Mouse (Mus musculus): Measurements from ENCODE around the gene Epdr1.
A peak's percentile ranks its signal among the peaks of the same experiment; 100 is the strongest.

GRCm38 (mm10) chr13:19619216-19619927 lies at the start of gene Epdr1:
- peak; percentile 24; the same call in 1 of the 2 replicates for TF ChIP-seq CTCF (conservative IDR thresholded peaks at IDR 0.05; ENCODE audit: low read length)
- TF ChIP-seq POU5F1 (IDR thresholded peaks at IDR 0.05; ENCODE audit: borderline replicate concordance, low read length), result no peak
- TF ChIP-seq NANOG (IDR thresholded peaks at IDR 0.05; ENCODE audit: borderline replicate concordance, low read length), result no peak
